Mouse (Mus musculus) right cerebral cortex, postnatal 10 days (tissue): ENCODE measurements around the gene Ncdn.

Experiments
- DNase-seq, 2 experiments: peaks; one replicate each; pipeline ENCODE4 v3.0.0; 2021; ENCODE audit warnings: low spot score in 2 of 2

The Ncdn gene

GRCm38 (mm10) chr4:126732531-126733380 is 20.5 kb downstream of the Ncdn start:
- no peak for DNase-seq

DNA sequence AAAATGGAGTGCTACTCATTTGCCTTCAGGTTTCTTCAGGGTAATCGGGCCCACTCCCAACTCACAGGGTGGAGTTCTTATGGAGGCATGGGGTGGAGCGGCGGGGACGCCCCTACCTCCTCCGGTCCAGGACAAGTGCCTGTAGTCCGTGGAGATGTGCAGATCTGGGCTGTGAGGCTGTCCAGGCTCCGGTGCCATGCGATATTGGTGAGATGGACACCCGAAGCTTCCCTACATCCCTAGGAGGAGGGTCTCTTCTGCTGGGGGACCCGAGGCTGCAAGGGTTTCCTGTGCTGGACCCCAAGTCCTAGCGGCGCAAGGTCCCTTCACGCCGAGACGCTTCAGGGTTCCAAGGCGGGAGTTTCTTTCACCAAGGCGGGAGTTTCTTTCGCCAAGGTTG is 21.1 kb downstream of the Ncdn start:
- no peak for DNase-seq

DNA sequence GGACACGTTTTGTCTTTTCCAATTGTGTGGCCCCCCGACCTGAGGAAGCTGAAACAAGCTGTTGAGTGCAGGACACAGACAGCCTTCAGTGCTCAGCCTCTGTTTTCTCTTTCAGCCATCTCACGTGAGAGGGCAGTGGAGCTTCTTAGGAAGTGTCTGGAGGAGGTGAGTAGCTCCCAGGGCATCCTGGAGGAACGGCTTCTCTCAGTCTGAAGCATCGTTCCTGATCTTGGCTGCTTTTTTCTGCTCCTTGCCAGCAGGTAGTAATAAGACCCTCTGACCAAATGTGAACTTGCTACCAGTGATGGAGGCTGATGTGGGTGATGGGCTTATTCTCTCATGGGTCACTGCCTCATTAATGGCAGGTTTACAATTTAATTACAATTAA is 45.8 kb downstream of the Ncdn start:
- no peak for DNase-seq

GRCm38 (mm10) chr4:126706630-126707438 is 46.4 kb downstream of the Ncdn start:
- DNase-seq = no peak

DNA sequence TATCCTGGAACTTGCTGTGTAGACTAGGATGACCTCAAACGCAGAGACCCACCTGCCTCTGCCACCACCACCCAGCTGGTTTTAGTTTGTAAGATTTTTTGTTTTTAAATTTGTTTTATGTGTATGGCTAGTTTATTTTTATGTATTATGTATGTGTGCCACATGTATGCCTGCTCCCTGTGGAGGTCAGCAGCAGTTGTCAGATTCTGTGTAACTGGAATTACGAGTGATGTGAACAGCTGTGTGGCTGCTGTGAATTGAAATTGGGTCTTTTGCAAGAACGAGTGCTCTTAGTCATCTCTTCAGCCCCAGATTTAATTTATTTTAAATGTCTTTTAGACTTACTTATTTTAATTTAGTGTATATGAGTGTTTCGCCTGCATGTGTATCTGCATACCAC is 56.3 kb downstream of the Ncdn start:
- no peak for DNase-seq
